Mouse (Mus musculus): Measurements from ENCODE around the gene Gm3618. TPM values are rescaled to one million over a fixed set of nuclear protein-coding genes. Genes with fewer than 3 reads are reported as not detected.
"Not testable (repeated sequence)": the region's sequence is repeated elsewhere in the genome, so short reads cannot be mapped to it uniquely, and the experiment has no call there.

Gm3618 gene
- not detected for total RNA-seq (2021)
- long read RNA-seq, experiment 1 = 0 reads
- long read RNA-seq, experiment 2 = 0 reads

DNA sequence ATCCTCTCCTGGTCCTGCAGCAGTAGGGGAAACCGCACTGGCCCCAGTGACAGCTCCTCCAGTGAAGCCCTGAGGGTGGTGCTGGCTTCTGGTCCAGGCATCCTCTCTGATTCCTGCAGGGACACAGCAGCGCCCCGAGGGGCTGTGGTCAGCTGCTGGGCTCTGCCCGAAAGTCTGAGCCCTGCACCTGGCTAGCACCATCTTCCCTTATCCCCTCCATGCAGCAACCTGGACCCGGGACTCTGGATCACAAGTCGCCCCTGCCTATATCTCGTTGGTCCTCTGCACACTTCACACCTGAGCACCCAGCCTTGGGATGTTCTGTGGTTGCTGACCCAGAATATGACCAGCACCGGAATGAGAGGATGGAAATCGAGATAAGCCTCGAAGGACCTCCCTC, at the start of gene Gm3618:
Gm3618 (minus strand) TSS at position 101 of the 400 bp plus-strand sequence.
- not testable (repeated sequence) for DNase-seq (ENCODE audit: low spot score in 2 of 2)

DNA sequence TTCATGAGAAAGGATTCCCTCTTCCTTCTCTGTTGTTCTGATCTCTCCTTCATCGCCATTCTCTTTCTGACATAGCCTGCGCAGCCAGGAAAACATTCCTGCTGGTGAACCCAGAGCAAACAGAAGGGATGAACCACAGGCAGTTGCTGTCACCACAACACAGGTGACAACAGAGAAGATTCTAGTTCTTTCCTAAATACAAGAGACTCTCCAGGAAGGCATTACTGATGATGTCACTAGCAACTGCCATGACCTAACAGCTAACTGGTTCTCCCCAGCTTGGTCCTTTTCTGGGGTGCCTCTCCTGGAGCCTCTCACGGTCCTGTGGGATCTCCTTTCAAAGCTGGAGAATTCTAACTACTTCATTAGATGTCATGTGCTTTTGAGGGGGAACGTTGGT, 46.7 kb upstream of the Gm3618 start, which contains the start of gene Gm16440:
Gm16440 (minus strand) TSS at position 101 of the 400 bp plus-strand sequence.
- not testable (repeated sequence) for DNase-seq (ENCODE audit: low spot score in 2 of 2)

DNA sequence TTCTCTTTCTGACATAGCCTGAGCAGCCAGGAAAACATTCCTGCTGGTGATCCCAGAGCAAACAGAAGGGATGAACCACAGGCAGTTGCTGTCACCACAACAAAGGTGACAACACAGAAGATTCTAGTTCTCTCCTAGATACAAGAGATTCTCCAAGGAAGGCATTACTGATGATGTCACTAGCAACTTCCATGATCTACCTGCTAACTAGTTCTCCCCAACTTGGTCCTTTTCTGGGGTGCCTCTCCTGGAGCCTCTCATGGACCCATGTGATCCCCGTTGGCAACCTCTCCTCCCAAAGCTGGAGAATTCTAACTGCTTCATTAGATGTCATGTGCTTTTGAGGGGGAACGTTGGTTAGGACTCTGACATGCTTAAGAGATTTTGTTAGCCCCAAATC, 38.7 kb downstream of the Gm3618 start, which contains the start of gene Gm21103:
Gm21103 (minus strand) TSS at position 101 of the 400 bp plus-strand sequence.
- DNase-seq (ENCODE audit: low spot score in 2 of 2) = not testable (repeated sequence)

DNA sequence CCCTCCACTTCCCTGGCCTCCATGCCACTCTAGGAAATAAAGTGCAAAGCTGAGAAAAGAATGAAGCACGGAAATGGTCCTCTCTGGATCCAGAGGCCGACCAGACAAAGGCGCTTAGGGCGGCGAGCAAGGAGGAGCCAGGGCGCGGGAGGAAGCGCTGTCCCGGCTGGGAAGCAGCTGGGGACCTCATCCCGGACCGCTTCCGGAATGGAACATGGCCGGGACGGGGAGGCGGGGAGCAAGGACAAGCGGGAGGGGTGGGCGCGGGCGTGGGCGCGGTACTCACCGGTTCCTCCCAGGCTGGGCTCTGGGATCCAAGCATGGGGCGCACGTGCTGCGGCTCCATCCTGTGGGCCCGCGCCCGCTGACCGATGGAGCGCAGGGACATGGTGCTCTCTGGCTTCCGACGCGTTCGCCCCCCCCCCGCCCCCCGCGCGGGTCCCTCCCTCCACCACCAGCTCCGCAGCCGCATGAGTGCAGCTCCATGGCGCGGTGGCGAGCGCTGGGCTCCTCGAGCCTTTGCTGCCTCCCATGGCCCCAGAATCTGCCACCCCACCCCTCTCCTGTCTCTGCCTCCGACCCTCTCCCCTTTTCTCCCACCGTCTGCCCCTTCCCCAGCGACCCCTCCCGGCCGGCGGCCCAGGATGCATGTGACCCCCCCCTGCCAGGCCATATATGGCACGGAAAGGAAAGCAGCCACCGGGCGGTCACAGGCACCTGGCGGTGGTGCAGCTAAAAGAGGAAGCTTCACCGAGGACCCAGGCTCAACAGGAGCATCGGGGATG, 56.4 kb downstream of the Gm3618 start, which contains the start of gene Gm3411:
Gm3411 (minus strand) TSS at position 320 of the 785 bp plus-strand sequence.
- peak; percentile 24 to 38 for DNase-seq (ENCODE audit: low spot score in 2 of 2)

Other genes with a start within 250 kb of the Gm3618 start
- under 1 TPM; 0.30 to 0.98 TPM for gene Gm8206, start 249.7 kb downstream of the Gm3618 start, total RNA-seq (2021)
- gene Gm3468, start 235.0 kb downstream of the Gm3618 start, total RNA-seq (2021) = 1 to 10 TPM; 1.1 to 1.7 TPM
- not detected for gene Gm3476, start 217.9 kb downstream of the Gm3618 start, total RNA-seq (2021)
- gene Gm21560, start 124.4 kb downstream of the Gm3618 start, total RNA-seq (2021) = 1 to 10 TPM; 1.8 to 2.4 TPM
- 1 to 10 TPM; 2.2 to 4.8 TPM for gene Gm3411, start 56.4 kb downstream of the Gm3618 start, total RNA-seq (2021)
- not detected for gene Gm21103, start 38.8 kb downstream of the Gm3618 start, total RNA-seq (2021)
- gene Gm16440, start 46.6 kb upstream of the Gm3618 start, total RNA-seq (2021) = not detected
- under 1 TPM in 1 of 2 experiments, not detected in 1; 0.91 TPM for gene Gm3591, start 68.8 kb upstream of the Gm3618 start, total RNA-seq (2021)
- gene Gm3594, start 100.9 kb upstream of the Gm3618 start, total RNA-seq (2021) = not detected
- gene Gm8356, start 193.6 kb upstream of the Gm3618 start, total RNA-seq (2021) = not detected
- 1 to 10 TPM; 2.3 TPM for gene Gm3629, start 246.9 kb upstream of the Gm3618 start, total RNA-seq (2021)

Measured in layer of hippocampus, postnatal 14 days (tissue).